Mouse (Mus musculus) G1E-ER4 (cell line): Measurements from ENCODE around the gene Etnk2. TPM values are rescaled to one million over a fixed set of nuclear protein-coding genes. Genes with fewer than 3 reads are reported as not detected.

Experiments used
- GATA1 ChIP-seq: IDR thresholded peaks from one replicate; pipeline ENCODE4 v1.8.0; 2012; ENCODE audit warnings: low read length, inconsistent platforms
- polyA plus RNA-seq: library from polyadenylated mRNA; stranded (reverse); fragments of >175 nt; gene quantifications from 2 replicates; pipeline ENCODE4 v1.2.3, GENCODE M21; 2012

The Etnk2 gene
- polyA plus RNA-seq: not detected in 2 replicates

- no peak for TF ChIP-seq GATA1
Measured at GRCm38 (mm10) chr1:133363276-133364021, at the start of gene Etnk2. TSS of gene Etnk2 (plus strand) at chr1:133363572.

- no peak for TF ChIP-seq GATA1
Measured at GRCm38 (mm10) chr1:133314364-133314763, 49.0 kb upstream of the Etnk2 start.

- no peak for TF ChIP-seq GATA1
Measured at GRCm38 (mm10) chr1:133315775-133316174, 47.6 kb upstream of the Etnk2 start.

GRCm38 (mm10) chr1:133316577-133316976, 46.8 kb upstream of the Etnk2 start:
- no peak for TF ChIP-seq GATA1

GRCm38 (mm10) chr1:133317149-133317548, 46.2 kb upstream of the Etnk2 start:
- TF ChIP-seq GATA1: no peak

- no peak for TF ChIP-seq GATA1
Measured at GRCm38 (mm10) chr1:133321267-133321925, 42.0 kb upstream of the Etnk2 start, which contains the start of gene Kiss1. TSS of gene Kiss1 (plus strand) at chr1:133321875.

- TF ChIP-seq GATA1: no peak
Measured at GRCm38 (mm10) chr1:133323333-133323732, 40.0 kb upstream of the Etnk2 start.

GRCm38 (mm10) chr1:133325951-133326350, 37.4 kb upstream of the Etnk2 start:
- no peak for TF ChIP-seq GATA1

GRCm38 (mm10) chr1:133327094-133327493, 36.3 kb upstream of the Etnk2 start:
- TF ChIP-seq GATA1: no peak

GRCm38 (mm10) chr1:133328299-133328795, 35.0 kb upstream of the Etnk2 start:
- no peak for TF ChIP-seq GATA1

- no peak for TF ChIP-seq GATA1
Measured at GRCm38 (mm10) chr1:133328896-133329637, 34.3 kb upstream of the Etnk2 start.

GRCm38 (mm10) chr1:133329638-133329964, 33.8 kb upstream of the Etnk2 start:
- TF ChIP-seq GATA1: no peak

- TF ChIP-seq GATA1: no peak
Measured at GRCm38 (mm10) chr1:133331142-133331541, 32.2 kb upstream of the Etnk2 start.

- no peak for TF ChIP-seq GATA1
Measured at GRCm38 (mm10) chr1:133332656-133333430, 30.5 kb upstream of the Etnk2 start.

GRCm38 (mm10) chr1:133333937-133334336, 29.4 kb upstream of the Etnk2 start:
- no peak for TF ChIP-seq GATA1
